Comparison of ENCODE assay signal across 9 mouse cellular contexts in genomic region chr1:87175852-87176292, GRCm38 (mm10). TPM values are rescaled to one million over a fixed set of nuclear protein-coding genes. Genes with fewer than 3 reads are reported as not detected.
A peak's percentile ranks its signal among the peaks of the same experiment; 100 is the strongest.
DNase-seq lines count a peak whose midpoint lies in the region; ATAC-seq lines count a peak whose summit lies in the region.
"Had no signal": no experiment of that assay in that cellular context is flagged by ENCODE, and none has a peak within 500 bp of the region (broad histone marks: within the 10 kb centered on the region; RNA-seq: fewer than 3 reads in every experiment).

No protein-coding gene starts in this region.

- DNase-seq in kidney, adult 11 months, result no peak
- peak; percentile 42 to 59 for DNase-seq in layer of hippocampus, adult 8-10 months (ENCODE audit: low spot score in 2 of 2)
- peak; percentile 8 for DNase-seq in lung, postnatal 25 days (ENCODE audit: low spot score)
- peak; percentile 83 to 86 for DNase-seq in right cerebral cortex, postnatal 10 days (ENCODE audit: low spot score in 2 of 2)
- no peak for DNase-seq in spleen, postnatal 10 days (ENCODE audit: low spot score in 2 of 2)

- H3K27ac ChIP-seq in kidney, embryonic 15.5 days, result no peak overlapping the region
- no peak overlapping the region for H3K27ac ChIP-seq in embryonic facial prominence, embryonic 13.5 days
- H3K27ac ChIP-seq in heart, embryonic 14.5 days (replicated peaks in 1 of 2; ENCODE audit: control insufficient read depth in 1 of 2, insufficient read depth in 1 of 2, low read depth in 2 of 2, low read length in 2 of 2), result no peak overlapping the region

- H3K36me3 ChIP-seq in kidney, embryonic 15.5 days, result no peaks in the 10 kb centered on the region
- H3K36me3 ChIP-seq in embryonic facial prominence, embryonic 13.5 days, result no peaks in the 10 kb centered on the region
- no peaks in the 10 kb centered on the region for H3K36me3 ChIP-seq in heart, embryonic 14.5 days (ENCODE audit: control insufficient read depth, insufficient read depth, low read length)

- peak; percentile 83 for ATAC-seq in kidney, embryonic 15.5 days (replicated peaks; ENCODE audit: low FRiP score)
- ATAC-seq in embryonic facial prominence, embryonic 13.5 days (ENCODE audit: insufficient number of reproducible peaks, insufficient read depth, low FRiP score, low TSS enrichment, low read depth), result peak; percentile 76
- peak; percentile 57 for ATAC-seq in heart, embryonic 14.5 days (ENCODE audit: insufficient number of reproducible peaks, insufficient read depth, low FRiP score, low read depth)

- 3% methylated on average over 11 of the region's 11 CpGs for WGBS in kidney, embryonic 15.5 days
- WGBS in embryonic facial prominence, embryonic 13.5 days, result 8% methylated on average over 11 of the region's 11 CpGs
- 23% methylated on average over 11 of the region's 11 CpGs for WGBS in heart, embryonic 14.5 days

- no peak overlapping the region for H3K4me3 ChIP-seq in kidney, embryonic 15.5 days (replicated peaks)
- no peak overlapping the region for H3K4me3 ChIP-seq in embryonic facial prominence, embryonic 13.5 days
- H3K4me3 ChIP-seq in heart, embryonic 14.5 days (ENCODE audit: control insufficient read depth in 1 of 2, insufficient read depth in 1 of 2, low read depth in 1 of 2, low read length in 2 of 2), result no peak overlapping the region

- H3K9ac ChIP-seq in kidney, embryonic 15.5 days, result no peak overlapping the region
- no peak overlapping the region for H3K9ac ChIP-seq in embryonic facial prominence, embryonic 13.5 days
- H3K9ac ChIP-seq in heart, embryonic 14.5 days (ENCODE audit: low read length), result no peak overlapping the region

- peaks cover 28% of the 10 kb centered on the region for H3K4me1 ChIP-seq in kidney, embryonic 15.5 days
- peaks cover 18% of the 10 kb centered on the region for H3K4me1 ChIP-seq in embryonic facial prominence, embryonic 13.5 days
- H3K4me1 ChIP-seq in heart, embryonic 14.5 days (ENCODE audit: control insufficient read depth in 2 of 2, insufficient read depth in 2 of 2, low read length in 2 of 2), result peaks cover 5 to 7% of the 10 kb centered on the region in 2 experiments; a peak in 3 of 4 replicates

- H3K27me3 ChIP-seq in kidney, embryonic 15.5 days, result peaks cover 44% of the 10 kb centered on the region
- H3K27me3 ChIP-seq in embryonic facial prominence, embryonic 13.5 days, result peaks cover 42% of the 10 kb centered on the region
- peaks cover 45% of the 10 kb centered on the region for H3K27me3 ChIP-seq in heart, embryonic 14.5 days (ENCODE audit: control insufficient read depth, insufficient read depth, low read length)

- H3K4me2 ChIP-seq in kidney, embryonic 15.5 days, result peak overlapping the region; percentile 33
- H3K4me2 ChIP-seq in embryonic facial prominence, embryonic 13.5 days, result peak overlapping the region; percentile 26
- no peak overlapping the region for H3K4me2 ChIP-seq in heart, embryonic 14.5 days (ENCODE audit: low read length)

- H3K9me3 ChIP-seq in kidney, embryonic 15.5 days (replicated peaks), result no peaks in the 10 kb centered on the region
- H3K9me3 ChIP-seq in embryonic facial prominence, embryonic 13.5 days, result no peaks in the 10 kb centered on the region
- H3K9me3 ChIP-seq in heart, embryonic 14.5 days (ENCODE audit: control insufficient read depth, low read length), result no peaks in the 10 kb centered on the region

RNA-seq across cellular contexts. Expression of gene Prss56, which starts 7.2 kb away (rescaled TPM):
- 0.09 TPM in 1 of 2 replicates, not detected in the other for polyA plus RNA-seq in kidney, embryonic 15.5 days (2015; fragmentation: Nextera tagmentation; extraction: Ambion mirVana)
- not detected in 2 replicates for polyA plus RNA-seq in embryonic facial prominence, embryonic 13.5 days (2015; fragmentation: Nextera tagmentation; extraction: Ambion mirVana)
- polyA plus RNA-seq in heart, embryonic 14.5 days (2014; fragmentation: Nextera tagmentation; extraction: Ambion mirVana), result 0.09 TPM in 1 of 2 replicates, not detected in the other
- total RNA-seq in layer of hippocampus, adult 8-10 months (2022), result under 1 TPM in 1 of 4 experiments, not detected in 3; 0.14 TPM
- polyA plus RNA-seq: liver, embryonic 16.5 days had no signal

RNA-seq across cellular contexts. Expression of gene Chrnd, which starts 14.5 kb away (rescaled TPM):
- polyA plus RNA-seq in kidney, embryonic 15.5 days (2015; fragmentation: Nextera tagmentation; extraction: Ambion mirVana), result 1.1 and 1.6 TPM in 2 replicates
- polyA plus RNA-seq in embryonic facial prominence, embryonic 13.5 days (2015; fragmentation: Nextera tagmentation; extraction: Ambion mirVana), result 0.87 and 1.0 TPM in 2 replicates
- polyA plus RNA-seq in heart, embryonic 14.5 days (2014; fragmentation: Nextera tagmentation; extraction: Ambion mirVana), result 0.08 TPM in 1 of 2 replicates, not detected in the other
- not detected for total RNA-seq in layer of hippocampus, adult 8-10 months (2022)

RNA-seq across cellular contexts. Expression of gene Ecel1, which starts 19.6 kb away (rescaled TPM):
- polyA plus RNA-seq in kidney, embryonic 15.5 days (2015; fragmentation: Nextera tagmentation; extraction: Ambion mirVana), result 1.3 and 3.8 TPM in 2 replicates
- polyA plus RNA-seq in embryonic facial prominence, embryonic 13.5 days (2015; fragmentation: Nextera tagmentation; extraction: Ambion mirVana), result 0.81 and 0.90 TPM in 2 replicates
- 0.08 and 1.7 TPM in 2 replicates for polyA plus RNA-seq in heart, embryonic 14.5 days (2014; fragmentation: Nextera tagmentation; extraction: Ambion mirVana)
- 1 to 10 TPM; 2.3 to 5.3 (median 3.7) TPM for total RNA-seq in layer of hippocampus, adult 8-10 months (2022)

RNA-seq across cellular contexts. Expression of gene Chrng, which starts 28.6 kb away (rescaled TPM):
- polyA plus RNA-seq in kidney, embryonic 15.5 days (2015; fragmentation: Nextera tagmentation; extraction: Ambion mirVana), result 2.0 and 4.3 TPM in 2 replicates
- 2.9 and 3.0 TPM in 2 replicates for polyA plus RNA-seq in embryonic facial prominence, embryonic 13.5 days (2015; fragmentation: Nextera tagmentation; extraction: Ambion mirVana)
- polyA plus RNA-seq in heart, embryonic 14.5 days (2014; fragmentation: Nextera tagmentation; extraction: Ambion mirVana), result 1.5 and 1.6 TPM in 2 replicates
- total RNA-seq in layer of hippocampus, adult 8-10 months (2022), result not detected

RNA-seq across cellular contexts. Expression of gene Eif4e2, which starts 37.8 kb away (rescaled TPM):
- 164 and 168 TPM in 2 replicates for polyA plus RNA-seq in kidney, embryonic 15.5 days (2015; fragmentation: Nextera tagmentation; extraction: Ambion mirVana)
- polyA plus RNA-seq in embryonic facial prominence, embryonic 13.5 days (2015; fragmentation: Nextera tagmentation; extraction: Ambion mirVana), result 167 and 170 TPM in 2 replicates
- polyA plus RNA-seq in heart, embryonic 14.5 days (2014; fragmentation: Nextera tagmentation; extraction: Ambion mirVana), result 101 TPM in 2 replicates
- 10 to 100 TPM; 54.7 to 68.0 (median 59.8) TPM for total RNA-seq in layer of hippocampus, adult 8-10 months (2022)

Comparison
In these comparisons a context has a peak if more than half of its experiments do, and no peak if none do; other contexts are left out.
1. DNase-seq: peak in layer of hippocampus, adult 8-10 months (2 of 2), lung, postnatal 25 days (single experiment) and right cerebral cortex, postnatal 10 days (2 of 2); none in kidney, adult 11 months (single experiment) and spleen, postnatal 10 days (0 of 2).
2. Peak in every context shown above with its lines, with median percentiles within 50 percentile points of each other: ATAC-seq.